Mouse (Mus musculus) embryo, embryonic 10 days (tissue): Measurements from ENCODE around the gene Cd248.

Source experiments
- DNase-seq: peaks from one replicate; pipeline ENCODE4 v3.0.0-alpha.2; 2015; ENCODE audit warnings: low spot score

The Cd248 gene

DNA sequence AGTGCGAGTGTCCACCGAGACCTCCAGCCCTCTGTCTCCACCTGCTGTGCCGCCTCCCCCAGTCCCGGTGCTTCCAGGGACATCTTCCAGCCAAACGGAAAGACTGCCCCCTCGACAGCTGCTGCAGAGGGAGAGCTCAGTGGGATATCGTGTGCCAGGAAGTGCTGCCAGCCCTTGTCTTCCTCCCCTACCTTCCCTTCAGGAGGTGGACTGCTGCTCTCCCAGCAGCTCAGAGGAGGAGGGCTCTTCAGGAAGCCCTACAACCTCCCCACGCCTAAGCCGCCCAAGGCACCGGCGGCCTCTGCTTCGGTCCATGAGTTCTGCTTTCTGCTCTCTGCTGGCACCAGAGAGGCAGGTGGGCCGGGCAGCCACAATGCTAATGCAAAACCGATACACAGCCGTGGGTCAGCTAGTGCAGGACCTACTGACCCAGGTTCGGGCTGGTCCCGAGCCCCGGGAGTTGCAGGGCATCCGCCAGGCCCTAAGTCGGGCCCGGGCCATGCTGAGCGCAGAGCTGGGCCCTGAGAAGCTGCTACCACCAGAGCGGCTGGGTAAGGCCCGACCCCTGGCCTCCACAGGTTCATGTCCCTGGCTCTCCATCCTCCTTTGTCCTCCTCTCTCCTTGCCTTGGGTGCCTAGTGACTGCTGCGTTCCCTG, 15.6 kb upstream of the Cd248 start:
- DNase-seq = no peak

DNA sequence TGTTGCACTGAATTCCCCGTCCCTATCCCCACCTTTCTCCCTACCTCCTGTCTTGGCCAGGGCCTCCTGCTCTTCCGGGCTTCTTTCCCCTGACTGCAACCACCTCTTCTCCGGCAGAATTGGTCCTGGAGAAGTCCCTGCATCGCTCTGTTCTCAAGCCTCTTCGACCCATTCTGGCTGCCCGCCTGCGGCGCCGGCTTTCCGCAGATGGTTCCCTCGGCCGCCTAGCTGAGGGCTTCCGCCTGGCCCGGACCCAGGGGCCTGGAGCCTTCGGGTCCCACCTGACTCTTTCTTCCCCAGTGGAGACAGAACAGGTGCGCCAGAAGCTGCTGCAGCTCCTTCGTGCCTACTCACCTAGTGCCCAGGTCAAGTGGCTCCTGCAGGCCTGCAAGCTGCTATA, 15.0 kb upstream of the Cd248 start:
- DNase-seq = no peak

DNA sequence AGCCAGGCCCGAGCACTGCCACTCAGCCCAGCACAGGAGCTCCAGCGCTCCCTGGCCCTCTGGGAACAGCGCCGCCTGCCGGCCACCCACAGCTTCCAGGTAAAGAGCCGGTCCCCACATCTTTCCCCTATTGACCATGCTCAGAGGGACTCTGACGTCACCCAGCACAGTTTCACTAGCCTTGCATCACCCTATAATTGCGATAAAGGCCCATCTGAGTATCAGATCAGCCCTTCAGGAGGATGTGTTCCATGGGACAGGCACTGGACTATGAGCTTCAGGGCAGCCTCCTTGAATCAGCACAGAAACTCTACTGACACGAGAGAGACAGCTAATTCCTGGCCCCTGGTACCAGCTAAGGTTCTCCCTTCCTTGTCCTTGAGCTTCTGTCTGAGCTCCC, 14.0 kb upstream of the Cd248 start:
- peak; percentile 70 for DNase-seq

DNA sequence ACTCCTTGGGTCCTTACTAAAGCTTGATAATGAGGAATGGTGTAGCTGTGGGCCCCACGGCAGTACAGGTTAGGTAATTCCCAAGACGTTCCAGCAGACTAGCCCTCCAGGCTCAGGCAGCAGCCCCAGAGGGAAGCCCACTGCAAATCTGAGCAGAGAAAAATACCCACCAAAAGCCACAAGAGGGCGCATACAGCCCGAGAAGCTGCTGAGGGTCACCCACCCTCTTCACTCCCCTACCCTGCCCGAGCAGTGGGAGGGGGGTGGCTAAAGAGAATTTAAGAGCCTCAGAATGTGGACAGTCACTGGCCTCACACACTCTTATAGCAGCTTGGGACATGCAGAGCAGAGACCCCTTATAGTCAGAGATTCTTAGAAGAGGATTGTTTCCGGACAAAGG, 11.6 kb upstream of the Cd248 start:
- peak; percentile 71 for DNase-seq

DNA sequence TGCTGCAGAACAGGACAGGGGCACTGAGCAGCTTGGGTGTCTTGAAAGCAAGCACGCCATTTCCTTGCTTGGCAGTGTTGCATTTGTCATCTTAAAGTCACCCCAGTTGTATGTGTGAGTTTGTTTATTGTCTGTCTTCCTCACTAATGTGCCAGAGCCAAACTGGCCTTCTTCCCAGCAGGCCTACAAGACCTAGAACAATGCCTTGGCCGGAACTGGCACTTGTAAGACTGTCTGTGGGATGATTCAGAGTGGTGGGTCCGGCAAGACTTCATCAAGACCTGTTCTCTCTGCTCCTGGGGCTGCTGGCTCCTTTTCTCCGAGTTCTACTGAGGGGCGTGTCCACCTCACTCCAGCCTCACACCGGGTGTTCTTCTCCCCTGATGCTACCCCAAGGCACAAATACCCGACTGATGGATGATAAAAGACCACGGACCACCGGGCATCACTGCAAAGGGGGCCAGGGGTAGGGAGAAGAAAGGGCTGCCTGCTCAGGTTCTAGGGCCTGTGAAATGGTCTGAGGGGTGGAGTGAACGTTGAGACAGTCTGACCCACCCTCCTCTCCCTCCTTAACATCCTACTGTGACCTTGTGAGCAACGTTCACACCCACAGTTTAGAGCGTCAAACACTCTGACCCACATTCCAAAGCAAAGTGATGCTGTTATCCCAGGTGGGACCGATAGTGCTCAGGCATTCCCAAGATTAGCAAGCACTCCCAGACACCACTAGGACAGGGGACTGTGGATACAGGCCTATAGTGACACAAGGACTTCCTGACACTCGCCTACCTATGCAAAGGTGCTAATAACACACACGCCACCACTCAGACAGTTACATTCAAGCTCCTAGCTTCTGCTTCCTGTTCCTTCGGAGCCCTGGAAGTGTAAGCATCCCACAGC, 9.8 kb upstream of the Cd248 start:
- no peak for DNase-seq

DNA sequence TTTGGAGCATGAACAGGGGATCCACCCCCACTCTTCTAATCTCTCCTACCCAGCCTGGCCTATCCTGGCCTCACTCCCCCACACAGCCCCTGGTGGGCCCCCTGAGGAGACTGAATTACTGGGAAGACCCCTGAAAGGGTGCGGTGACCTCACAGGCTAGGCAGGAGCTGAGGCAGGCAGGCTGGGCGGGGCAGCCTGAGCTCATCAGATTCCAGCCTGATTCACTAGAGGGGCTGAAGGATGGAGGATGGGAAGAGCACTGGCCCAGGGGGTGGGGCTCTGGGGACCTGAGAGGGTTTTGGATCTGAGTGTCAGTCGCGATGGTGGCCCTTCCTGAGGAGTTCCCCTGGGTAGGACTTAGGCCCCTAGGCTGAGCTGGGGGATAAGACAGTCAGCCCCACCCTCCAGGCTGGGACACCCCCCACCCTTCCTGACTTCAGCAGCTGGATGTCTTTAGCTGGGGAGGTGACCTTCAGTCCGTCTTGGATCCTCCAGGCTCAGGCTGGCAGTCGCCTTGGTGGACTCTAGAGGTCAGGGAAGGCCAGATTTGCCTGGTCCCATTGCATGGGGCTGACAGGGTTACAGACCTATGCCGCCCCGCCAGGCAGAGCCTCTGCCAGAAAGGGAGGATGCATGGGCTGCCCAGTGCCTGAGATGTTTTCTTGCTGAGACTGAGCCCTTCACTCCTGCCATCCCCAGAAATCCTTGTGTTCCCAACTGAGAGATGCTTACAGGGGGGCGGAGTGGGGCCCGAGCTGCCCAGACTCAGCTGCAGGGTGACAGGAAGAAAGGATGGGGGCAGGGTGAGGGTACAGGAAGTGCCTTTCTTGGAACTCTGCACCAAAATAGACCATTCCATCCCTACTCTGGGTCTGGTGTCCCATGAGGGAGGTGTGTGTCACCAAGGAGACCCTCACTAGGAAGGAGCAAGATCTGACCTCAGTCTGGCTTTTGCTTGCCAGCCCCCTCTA, 8.8 kb upstream of the Cd248 start:
- DNase-seq = peak; percentile 74

DNA sequence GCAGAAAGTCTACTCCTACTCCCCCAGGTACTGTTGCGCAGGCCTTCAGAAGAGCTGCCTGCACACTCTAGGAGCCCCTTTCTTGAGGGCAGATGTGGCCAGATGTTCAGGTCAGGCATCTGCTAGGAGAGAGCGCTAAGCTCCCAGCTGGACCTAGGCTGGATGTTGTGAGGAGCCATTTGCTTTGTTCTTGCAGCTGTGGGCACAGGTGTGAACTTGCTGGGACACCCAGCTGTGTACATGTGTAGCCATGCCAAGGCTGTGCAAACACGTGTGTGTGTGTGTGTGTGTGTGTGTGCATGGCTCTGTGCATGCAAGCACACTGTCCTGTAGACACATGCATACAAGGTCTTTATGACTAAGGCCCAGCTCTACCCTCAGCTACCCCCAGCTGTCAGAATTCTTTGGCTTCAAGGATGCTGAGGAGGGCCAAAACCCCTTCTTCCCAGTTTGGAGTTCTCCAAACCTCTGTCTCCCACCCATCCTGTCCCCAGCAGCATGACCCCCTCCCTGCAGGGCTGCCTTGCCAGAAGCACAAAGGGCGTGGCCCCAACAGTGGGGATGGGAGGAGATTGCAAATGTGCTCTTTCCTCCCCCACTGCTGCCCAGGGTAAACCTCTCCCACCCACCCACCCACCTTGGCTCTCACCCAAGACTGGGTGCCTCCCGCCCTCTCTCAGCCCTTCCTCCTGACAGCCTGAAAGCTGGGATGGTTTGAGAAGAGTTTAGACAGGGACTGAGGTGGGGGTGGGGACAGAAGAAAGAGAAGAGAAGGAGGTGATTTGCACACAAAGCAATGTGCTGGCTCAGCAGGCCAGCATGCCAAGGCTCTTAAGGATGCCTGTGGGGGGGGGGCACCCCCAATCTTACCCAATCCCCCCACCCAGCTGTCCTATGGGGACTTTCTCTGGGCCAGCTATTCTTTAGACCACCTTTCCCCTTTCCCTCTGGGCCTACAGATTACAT, 7.2 kb upstream of the Cd248 start:
- no peak for DNase-seq

DNA sequence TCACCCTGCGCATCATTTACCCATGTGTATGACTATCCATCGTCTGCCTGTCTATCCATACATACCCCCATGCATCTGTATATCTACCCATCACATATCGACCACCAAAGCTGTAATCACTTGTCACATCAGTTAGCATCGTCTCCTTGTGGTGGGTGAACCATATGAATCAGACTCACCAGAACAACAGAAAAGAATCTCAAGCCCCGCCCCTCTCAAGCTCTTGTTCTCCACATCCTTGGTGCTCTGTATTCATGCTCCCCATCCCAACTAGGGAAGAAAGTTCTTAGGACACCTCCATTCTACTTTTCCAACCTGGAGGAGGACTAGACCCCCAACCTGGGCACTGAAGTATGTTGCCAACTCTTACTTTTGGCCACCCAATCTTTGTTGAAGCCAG, 5.8 kb upstream of the Cd248 start:
- no peak for DNase-seq

DNA sequence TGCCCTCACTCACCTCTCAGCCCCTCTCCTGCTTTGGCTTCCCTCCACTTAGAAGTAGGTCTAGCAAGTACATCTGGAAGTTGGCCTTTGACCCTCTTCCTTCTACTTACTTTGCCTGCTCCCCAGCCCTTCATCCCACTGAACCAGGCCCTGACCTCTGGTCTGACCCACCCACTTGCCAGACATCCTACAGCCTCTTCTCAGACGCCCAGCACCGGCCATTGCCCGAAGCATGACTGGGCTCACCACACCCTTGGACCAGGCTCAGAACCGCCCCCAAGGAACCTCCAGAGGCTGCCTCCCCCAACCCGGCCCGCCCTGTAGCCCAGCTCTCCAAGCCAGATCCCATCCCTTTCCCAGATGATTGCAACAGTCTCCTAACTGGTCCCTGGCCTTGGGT, 5.4 kb upstream of the Cd248 start:
- DNase-seq = peak; percentile 79

DNA sequence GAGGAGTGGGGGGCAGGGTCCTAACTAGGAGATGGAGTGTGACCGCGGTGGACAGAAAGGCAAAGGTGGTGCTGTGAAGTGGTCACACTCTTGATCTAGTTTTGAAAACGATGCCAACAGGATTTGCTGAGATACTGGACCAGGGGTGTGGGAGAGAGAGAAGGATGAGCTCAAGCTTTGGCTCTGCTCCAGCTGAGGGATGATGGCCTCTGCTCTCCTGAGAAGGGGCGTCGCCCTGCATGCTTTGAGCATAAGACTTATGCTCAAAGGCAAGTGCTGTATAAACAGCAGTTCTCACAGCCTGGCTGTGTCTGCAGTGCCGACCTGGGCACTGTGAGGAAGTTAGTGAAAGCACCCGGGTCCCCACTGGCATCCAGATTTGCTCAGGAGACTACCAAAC, 2.8 kb upstream of the Cd248 start:
- DNase-seq = no peak

DNA sequence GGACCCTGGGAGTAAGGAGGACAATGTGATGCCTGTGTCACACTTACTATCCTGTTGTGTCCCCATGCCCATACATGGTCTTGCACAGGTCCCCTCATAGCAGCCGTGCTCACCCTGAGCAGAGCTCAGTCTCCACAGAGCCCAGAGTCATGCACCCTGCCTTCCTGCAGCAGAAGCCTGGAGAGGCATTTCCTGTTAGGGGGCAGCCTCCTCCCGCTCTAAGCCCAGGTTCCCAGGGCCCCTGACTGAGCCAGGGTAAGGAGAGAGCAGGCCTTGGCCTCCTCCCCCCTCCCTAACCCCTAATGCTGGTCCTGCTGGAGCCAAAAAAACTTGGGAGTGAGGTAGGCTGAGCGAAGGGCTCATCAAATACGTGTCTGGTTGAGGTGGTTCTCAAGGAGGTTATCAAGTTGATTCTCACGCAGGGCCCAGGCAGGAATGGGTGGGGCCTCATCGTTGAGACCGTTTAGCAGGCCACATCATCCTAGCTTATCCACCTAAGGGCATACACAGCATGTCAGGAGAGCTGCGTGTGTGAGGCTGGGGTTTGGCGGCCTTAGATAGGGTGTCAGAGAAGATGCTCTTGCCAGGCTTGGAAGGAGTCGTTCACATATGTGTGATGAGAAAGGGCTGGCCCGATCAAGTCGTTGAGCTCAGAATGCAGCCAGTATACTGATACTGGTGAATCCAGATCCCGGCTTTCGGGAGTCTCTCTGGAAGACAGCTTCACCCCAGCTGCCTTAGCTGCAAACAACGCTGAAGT, 658 bp upstream of the Cd248 start:
- DNase-seq = peak; percentile 25

DNA sequence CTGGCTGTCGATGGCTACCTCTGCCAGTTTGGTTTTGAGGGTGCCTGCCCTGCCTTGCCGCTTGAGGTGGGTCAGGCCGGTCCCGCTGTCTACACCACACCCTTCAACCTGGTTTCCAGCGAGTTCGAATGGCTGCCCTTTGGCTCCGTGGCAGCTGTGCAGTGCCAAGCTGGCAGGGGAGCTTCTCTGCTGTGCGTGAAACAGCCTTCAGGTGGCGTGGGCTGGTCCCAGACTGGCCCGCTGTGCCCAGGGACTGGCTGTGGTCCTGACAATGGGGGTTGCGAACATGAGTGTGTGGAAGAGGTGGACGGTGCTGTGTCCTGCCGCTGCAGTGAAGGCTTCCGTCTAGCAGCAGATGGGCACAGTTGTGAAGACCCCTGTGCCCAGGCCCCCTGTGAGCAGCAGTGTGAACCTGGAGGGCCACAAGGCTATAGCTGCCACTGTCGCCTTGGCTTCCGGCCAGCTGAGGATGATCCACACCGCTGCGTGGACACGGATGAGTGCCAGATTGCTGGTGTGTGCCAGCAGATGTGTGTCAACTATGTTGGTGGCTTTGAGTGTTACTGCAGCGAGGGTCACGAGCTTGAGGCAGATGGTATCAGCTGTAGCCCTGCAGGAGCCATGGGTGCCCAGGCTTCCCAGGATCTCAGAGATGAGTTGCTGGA, 824 bp downstream of the Cd248 start:
- DNase-seq = no peak

DNA sequence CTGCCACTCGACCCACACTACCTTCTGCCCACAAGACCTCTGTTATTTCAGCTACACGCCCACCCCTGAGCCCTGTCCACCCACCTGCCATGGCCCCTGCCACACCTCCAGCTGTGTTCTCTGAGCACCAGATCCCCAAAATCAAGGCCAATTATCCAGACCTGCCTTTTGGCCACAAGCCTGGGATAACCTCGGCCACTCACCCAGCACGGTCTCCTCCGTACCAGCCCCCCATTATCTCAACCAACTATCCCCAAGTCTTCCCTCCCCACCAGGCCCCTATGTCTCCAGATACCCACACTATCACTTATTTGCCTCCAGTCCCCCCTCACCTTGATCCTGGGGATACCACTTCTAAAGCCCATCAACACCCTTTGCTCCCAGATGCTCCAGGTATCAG, 1.6 kb downstream of the Cd248 start:
- no peak for DNase-seq

DNA sequence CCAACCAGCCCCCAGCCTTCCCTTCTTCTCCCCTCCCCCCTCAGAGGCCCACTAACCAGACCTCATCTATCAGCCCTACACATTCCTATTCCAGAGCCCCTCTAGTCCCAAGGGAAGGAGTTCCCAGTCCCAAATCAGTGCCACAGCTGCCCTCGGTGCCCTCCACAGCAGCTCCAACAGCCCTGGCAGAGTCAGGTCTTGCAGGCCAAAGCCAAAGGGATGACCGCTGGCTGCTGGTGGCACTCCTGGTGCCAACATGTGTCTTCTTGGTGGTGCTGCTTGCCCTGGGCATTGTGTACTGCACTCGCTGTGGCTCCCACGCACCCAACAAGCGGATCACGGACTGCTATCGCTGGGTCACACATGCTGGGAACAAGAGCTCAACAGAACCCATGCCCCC, 2.1 kb downstream of the Cd248 start:
- DNase-seq = no peak

DNA sequence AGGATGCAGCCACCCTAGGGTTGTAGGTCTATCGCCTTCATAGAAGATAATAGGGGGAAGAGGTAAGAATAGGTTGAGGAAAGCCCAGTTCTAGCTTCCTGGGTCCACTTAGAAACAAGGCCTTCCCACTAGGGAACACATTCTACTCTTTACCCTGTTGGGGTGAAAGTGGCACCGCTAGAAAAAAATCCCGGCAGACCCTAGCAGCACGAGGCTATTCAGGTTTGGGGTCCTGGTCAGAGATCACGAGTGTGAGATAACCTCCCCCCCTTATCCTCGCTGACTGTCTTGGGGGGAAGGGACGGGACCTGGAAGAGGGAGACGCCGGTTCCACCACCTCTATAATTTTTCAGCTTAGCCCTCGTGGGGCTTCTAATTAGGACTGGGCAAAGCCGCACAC, 3.2 kb downstream of the Cd248 start:
- no peak for DNase-seq

DNA sequence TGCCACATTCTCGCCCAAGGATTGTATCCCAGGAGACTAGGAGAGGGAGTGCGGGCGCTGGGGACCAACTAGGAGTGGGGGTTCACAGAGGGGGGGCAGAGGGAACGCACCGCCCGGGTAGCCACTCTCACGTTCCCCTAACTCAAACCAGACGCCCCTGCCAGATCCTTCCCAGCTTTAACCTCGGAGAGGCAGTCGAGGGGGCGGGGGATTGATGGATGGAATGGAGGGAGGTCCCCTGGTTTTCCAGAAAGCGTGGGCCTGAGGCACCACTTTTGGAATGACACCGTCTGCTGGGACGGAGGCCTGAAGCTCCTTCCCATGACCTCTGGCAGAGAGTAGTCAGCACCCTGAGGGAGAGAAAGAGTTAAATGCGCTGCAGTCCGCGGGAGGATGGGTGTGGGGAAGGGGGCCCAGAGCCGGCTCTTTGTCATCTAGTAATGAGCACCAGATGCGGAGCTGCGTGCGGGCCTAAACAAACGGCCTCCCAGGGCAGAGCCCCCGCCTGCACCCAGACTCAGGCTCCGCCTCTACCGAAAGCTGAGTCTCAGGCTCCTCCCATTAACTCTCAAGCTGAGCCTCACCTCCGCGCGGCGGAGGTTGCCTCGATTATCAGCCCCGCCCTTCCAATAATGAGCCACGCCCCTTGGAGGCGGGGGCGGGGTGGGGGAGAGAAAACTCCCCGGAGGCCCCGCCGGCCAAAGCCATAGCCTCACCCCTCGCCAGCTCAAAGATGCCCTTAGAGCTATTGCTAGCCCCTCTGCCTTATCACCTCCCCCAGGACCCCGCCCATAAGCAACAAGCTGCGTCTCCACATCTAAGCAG, 3.9 kb downstream of the Cd248 start:
- peak; percentile 95 for DNase-seq

DNA sequence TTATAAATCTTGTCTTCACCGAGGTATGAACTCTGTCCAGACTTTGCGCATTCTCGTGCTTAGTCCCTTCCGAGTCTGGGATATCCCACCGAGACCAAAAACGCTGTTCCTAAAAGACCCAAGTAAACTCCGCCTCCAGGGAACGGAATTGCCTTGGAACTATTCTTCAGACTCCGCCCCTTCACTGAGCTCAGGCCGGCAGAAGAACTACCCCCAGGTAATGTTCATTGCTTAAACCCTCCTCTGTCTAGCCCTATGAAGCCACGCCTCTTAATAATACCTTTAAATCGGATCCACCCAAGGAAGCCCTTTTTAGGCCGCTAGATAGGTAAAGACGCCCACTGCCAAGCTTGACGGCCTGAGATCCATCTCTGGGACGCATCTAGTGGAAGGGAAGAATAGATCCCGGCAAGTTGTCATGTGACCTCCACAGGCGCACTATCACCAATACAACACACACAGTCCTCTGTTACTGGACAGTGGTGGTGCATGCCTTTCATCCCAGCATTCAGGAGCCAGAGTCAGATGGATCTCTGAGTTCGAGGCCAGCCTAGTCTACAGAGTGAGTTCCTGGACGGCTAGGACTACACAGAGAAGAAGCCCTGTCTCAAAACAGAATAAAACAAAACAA, 4.6 kb downstream of the Cd248 start:
- peak; percentile 81 for DNase-seq

DNA sequence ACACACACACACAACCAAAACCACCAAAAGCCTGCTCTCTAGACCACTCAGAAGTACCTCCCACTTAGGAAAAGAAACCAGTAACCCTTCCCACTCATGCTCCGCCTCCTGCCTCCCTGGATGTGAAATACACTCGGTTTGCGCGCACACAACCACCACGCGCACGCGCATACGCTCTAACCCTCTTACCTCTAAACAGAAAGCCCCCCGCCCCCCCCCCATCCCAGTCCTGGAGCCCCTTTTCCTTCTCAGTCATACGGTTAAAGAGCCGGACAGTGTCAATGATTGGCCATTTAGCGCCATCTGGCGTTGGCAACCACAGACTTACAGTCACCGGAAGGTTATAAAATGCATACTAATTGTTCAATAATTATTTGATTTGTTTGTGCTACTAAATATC, 5.2 kb downstream of the Cd248 start:
- DNase-seq = peak; percentile 93

DNA sequence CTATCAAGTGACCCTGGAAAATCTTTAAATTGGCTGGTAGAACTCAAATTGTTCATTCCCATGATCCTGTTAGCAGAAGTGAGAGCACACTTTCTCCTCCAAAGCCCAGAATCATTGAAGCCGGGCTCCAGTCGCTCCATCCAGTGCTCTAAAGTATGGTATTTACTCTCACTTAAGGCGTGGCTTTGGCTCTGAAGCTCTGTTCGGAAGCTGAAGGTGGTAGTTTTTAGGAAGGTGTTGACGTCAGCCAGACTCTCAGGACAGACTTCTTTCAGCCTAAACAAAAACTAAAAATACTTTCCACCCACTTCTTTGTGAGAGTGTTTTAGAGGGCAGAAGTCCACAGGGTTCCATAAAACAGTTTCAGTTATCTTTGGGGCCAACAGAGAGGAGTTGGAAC, 5.6 kb downstream of the Cd248 start:
- no peak for DNase-seq
